ENCODE assay signal across 11 mouse cellular contexts in genomic region chr8:37072905-37073304, GRCm38 (mm10).
DNase-seq lines count a peak whose midpoint lies in the region; ATAC-seq and TF ChIP-seq lines count a peak whose summit lies in the region.
"Had no signal": no experiment of that assay in that cellular context is flagged by ENCODE, and none has a peak within 500 bp of the region (broad histone marks: within the 10 kb centered on the region; RNA-seq: fewer than 3 reads in every experiment).

No protein-coding gene starts in this region.

- no peaks in the 10 kb centered on the region for H3K27me3 ChIP-seq in hindbrain, embryonic 14.5 days (ENCODE audit: control insufficient read depth, insufficient read depth, low read length)
- H3K27me3 ChIP-seq in hindbrain, embryonic 11.5 days (ENCODE audit: control insufficient read depth, insufficient read depth, low read length), result no peaks in the 10 kb centered on the region
- H3K27me3 ChIP-seq in Patski, result no peaks in the 10 kb centered on the region
- H3K27me3 ChIP-seq: hindbrain, embryonic 15.5 days had no signal

- ATAC-seq in hindbrain, embryonic 14.5 days (ENCODE audit: low FRiP score), result no peak
- ATAC-seq in hindbrain, embryonic 11.5 days (ENCODE audit: low FRiP score), result no peak
- ATAC-seq in Patski, result no peak

- 23% methylated on average over 2 of the region's 2 CpGs for WGBS in hindbrain, embryonic 14.5 days
- 28% methylated on average over 2 of the region's 2 CpGs for WGBS in hindbrain, embryonic 11.5 days
- 27% methylated on average over 2 of the region's 2 CpGs for WGBS in lung, adult 2 months

- no peak overlapping the region for H3K4me3 ChIP-seq in hindbrain, embryonic 14.5 days (replicated peaks; ENCODE audit: low read length)
- no peak overlapping the region for H3K4me3 ChIP-seq in hindbrain, embryonic 11.5 days (ENCODE audit: low read depth, low read length)
- H3K4me3 ChIP-seq in lung, adult 2 months (replicated peaks; ENCODE audit: extremely low read depth, low read depth, low read length), result no peak overlapping the region
- H3K4me3 ChIP-seq: hindbrain, embryonic 15.5 days had no signal

- POLR2A ChIA-PET in Patski (lab: Charles Lee), result no interaction called here

- peak; percentile 16; the same call in 1 of the 2 replicates for TF ChIP-seq CTCF in lung, adult 2 months (IDR thresholded peaks at IDR 0.05; ENCODE audit: insufficient read depth, low read length)
- peak; percentile 42 for TF ChIP-seq CTCF in Patski (IDR thresholded peaks at IDR 0.05)

- H3K4me2 ChIP-seq in hindbrain, embryonic 14.5 days (replicated peaks), result no peak overlapping the region
- H3K4me2 ChIP-seq in hindbrain, embryonic 11.5 days (replicated peaks; ENCODE audit: low read depth, low read length), result no peak overlapping the region
- H3K4me2 ChIP-seq: hindbrain, embryonic 15.5 days had no signal

- H3K9me3 ChIP-seq in hindbrain, embryonic 14.5 days (ENCODE audit: control insufficient read depth, low read length), result no peaks in the 10 kb centered on the region
- no peaks in the 10 kb centered on the region for H3K9me3 ChIP-seq in hindbrain, embryonic 11.5 days (ENCODE audit: control insufficient read depth, low read length)
- H3K9me3 ChIP-seq: hindbrain, embryonic 15.5 days had no signal

- CTCF ChIA-PET in Patski (lab: Charles Lee), result interaction anchor here (0.6 to 2.5 kb wide), 3 partner anchors 9 to 552 kb away, joined by 3 to 19 read pairs (median 4); no protein-coding TSS in a partner anchor

- peak; percentile 48 for DNase-seq in hindbrain, embryonic 14.5 days (ENCODE audit: low spot score)
- DNase-seq in hindbrain, embryonic 11.5 days (ENCODE audit: low spot score), result no peak
- no peak for DNase-seq in lung, adult 2 months
- DNase-seq in lung, postnatal 4 days, result no peak
- DNase-seq in Patski (ENCODE audit: low read depth, low spot score) (no peak), liver (no peak)
- peak; percentile 32 for DNase-seq in lung, postnatal 36 days
- no peak for DNase-seq in frontal cortex, postnatal 25 days (ENCODE audit: low spot score in 2 of 2)
- DNase-seq: gastrocnemius, postnatal 14 days; right cerebral cortex, adult 18-20 months had no signal

- no peak for TF ChIP-seq POLR2A in lung, adult 2 months (IDR thresholded peaks at IDR 0.05; ENCODE audit: borderline replicate concordance, extremely low read depth, low read depth, low read length)

- no peak overlapping the region for H3K9ac ChIP-seq in hindbrain, embryonic 14.5 days
- no peak overlapping the region for H3K9ac ChIP-seq in hindbrain, embryonic 11.5 days (ENCODE audit: low read depth, low read length)
- H3K9ac ChIP-seq: hindbrain, embryonic 15.5 days had no signal

- no peaks in the 10 kb centered on the region for H3K4me1 ChIP-seq in hindbrain, embryonic 14.5 days (replicated peaks; ENCODE audit: control insufficient read depth, insufficient read depth, low read length)
- H3K4me1 ChIP-seq in hindbrain, embryonic 11.5 days (replicated peaks; ENCODE audit: control insufficient read depth, insufficient read depth, low read length), result no peaks in the 10 kb centered on the region
- H3K4me1 ChIP-seq in lung, adult 2 months (ENCODE audit: control insufficient read depth, insufficient read depth, low read length), result no peaks in the 10 kb centered on the region
- H3K4me1 ChIP-seq: hindbrain, embryonic 15.5 days had no signal

- no peaks in the 10 kb centered on the region for H3K36me3 ChIP-seq in hindbrain, embryonic 14.5 days (replicated peaks; ENCODE audit: control insufficient read depth, insufficient read depth)
- H3K36me3 ChIP-seq in hindbrain, embryonic 11.5 days (ENCODE audit: control insufficient read depth, insufficient read depth, low read length), result no peaks in the 10 kb centered on the region
- H3K36me3 ChIP-seq: hindbrain, embryonic 15.5 days had no signal

- no peak overlapping the region for H3K27ac ChIP-seq in hindbrain, embryonic 14.5 days
- no peak overlapping the region for H3K27ac ChIP-seq in hindbrain, embryonic 11.5 days (ENCODE audit: low read depth, low read length)
- H3K27ac ChIP-seq: hindbrain, embryonic 15.5 days had no signal

- in situ Hi-C loops in Patski (cut with MboI; ENCODE audit: low pct_unique_long_range_greater_than_20kb), result loop anchor here (25.0 kb wide), 2 partner anchors 436 to 861 kb away; no protein-coding TSS in a partner anchor

Comparison
In these comparisons a context has a peak if more than half of its experiments do, and no peak if none do; other contexts are left out.
1. DNase-seq: peak in hindbrain, embryonic 14.5 days (single experiment) and lung, postnatal 36 days (single experiment); none in hindbrain, embryonic 11.5 days (single experiment), lung, adult 2 months (single experiment), lung, postnatal 4 days (0 of 2), Patski (single experiment), frontal cortex, postnatal 25 days (0 of 2) and liver (single experiment).